Mouse (Mus musculus): Measurements from ENCODE around the gene Ccdc163. TPM values are rescaled to one million over a fixed set of nuclear protein-coding genes. Genes with fewer than 3 reads are reported as not detected.

The Ccdc163 gene
- total and polyA plus RNA-seq, 3 experiments = 15.3 to 27.9 (median 18.1) TPM

DNA sequence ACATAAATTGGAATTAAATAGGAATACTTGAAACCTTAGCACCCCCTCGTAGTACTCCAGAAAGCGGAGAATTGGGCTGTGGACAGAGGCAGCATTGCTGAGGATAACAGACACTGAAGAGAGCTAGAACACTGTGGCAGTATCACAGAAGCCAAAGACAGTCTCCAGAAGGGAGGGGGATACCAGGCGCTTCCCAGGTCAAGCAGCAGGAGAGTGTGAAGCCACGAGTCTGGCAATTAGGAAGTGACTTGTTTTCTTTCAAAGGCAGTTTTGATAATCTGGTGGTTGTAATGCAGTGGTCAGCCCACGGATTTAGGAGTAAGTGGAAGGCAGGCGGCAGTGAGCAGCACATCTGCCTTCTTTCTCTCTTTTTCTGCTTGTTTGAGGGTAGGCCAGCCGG lies 13.9 kb downstream of the Ccdc163 start (continued):
- TF ChIP-seq USF1 (IDR thresholded peaks at IDR 0.05; ENCODE audit: low read depth, low read length) (no peak), NELFE (IDR thresholded peaks at IDR 0.05; ENCODE audit: low read depth, low read length) (no peak), USF2 (conservative IDR thresholded peaks at IDR 0.05; ENCODE audit: low read depth, low read length) (no peak)

DNA sequence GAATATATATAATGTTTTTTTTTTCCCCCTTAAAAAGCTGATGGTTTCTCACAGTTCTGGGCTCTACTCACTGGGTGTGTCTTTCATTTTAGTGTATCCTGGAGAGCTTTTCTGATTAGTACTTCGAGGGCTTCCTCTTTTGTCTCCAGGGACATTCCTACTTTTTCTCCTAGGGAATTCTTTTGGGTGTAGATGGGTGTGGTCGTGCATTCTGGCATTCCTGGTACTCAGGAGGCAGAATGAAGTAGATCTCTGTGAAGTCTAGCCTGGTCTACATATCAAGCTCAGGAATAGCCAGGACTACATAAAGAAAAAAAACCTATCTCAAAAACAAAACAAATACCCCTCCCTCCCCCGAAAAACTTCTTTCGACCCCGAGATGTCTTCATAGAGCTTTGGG lies 17.1 kb downstream of the Ccdc163 start:
- Histone ChIP-seq H3K4me3 (replicated peaks in 1 of 3; ENCODE audit: low read depth in 2 of 3, low read length in 2 of 3, poor library complexity in 1 of 3) (no peak overlapping the region), H3K36me3 (replicated peaks in 1 of 2; ENCODE audit: control insufficient read depth in 1 of 2, insufficient read depth in 1 of 2, low read length in 1 of 2) (peaks cover 0 to 2% of the 10 kb centered on the region in 2 experiments), H3K79me2 (replicated peaks; ENCODE audit: control insufficient read depth, extremely low read depth, insufficient read depth, poor library complexity, severe bottlenecking) (peaks cover 4% of the 10 kb centered on the region; the same call in 1 of the 2 replicates), H3K9me3 (replicated peaks; ENCODE audit: low read length) (no peaks in the 10 kb centered on the region), H3K4me2 (ENCODE audit: insufficient read depth, low read depth, poor library complexity, severe bottlenecking) (no peak overlapping the region), H3K27me3 (replicated peaks) (no peaks in the 10 kb centered on the region), H3K9ac (ENCODE audit: insufficient read depth, low read depth) (no peak overlapping the region), H3K27ac (ENCODE audit: insufficient read depth, low read depth) (no peak overlapping the region), H3K4me1 (ENCODE audit: control insufficient read depth in 1 of 2, insufficient read depth in 2 of 2) (peaks cover 5 to 18% of the 10 kb centered on the region in 2 experiments)
- dilution Hi-C loops (cut with MboI; ENCODE audit: extremely low pct_ligation_motif_present, extremely low pct_unique_long_range_greater_than_20kb, low sequenced_read_pairs) = no loop called here
- in situ Hi-C loops (cut with MboI; ENCODE audit: low pct_ligation_motif_present, low pct_unique_long_range_greater_than_20kb, low sequenced_read_pairs) = no loop called here
- no peak for DNase-seq (ENCODE audit: extremely low read depth)
- TF ChIP-seq ZNF384 (IDR thresholded peaks at IDR 0.05; ENCODE audit: low read depth, low read length) (no peak), POLR2AphosphoS2 (IDR thresholded peaks at IDR 0.05; ENCODE audit: low read depth, low read length) (no peak), BHLHE40 (IDR thresholded peaks at IDR 0.05; ENCODE audit: low read depth, low read length) (no peak)

DNA sequence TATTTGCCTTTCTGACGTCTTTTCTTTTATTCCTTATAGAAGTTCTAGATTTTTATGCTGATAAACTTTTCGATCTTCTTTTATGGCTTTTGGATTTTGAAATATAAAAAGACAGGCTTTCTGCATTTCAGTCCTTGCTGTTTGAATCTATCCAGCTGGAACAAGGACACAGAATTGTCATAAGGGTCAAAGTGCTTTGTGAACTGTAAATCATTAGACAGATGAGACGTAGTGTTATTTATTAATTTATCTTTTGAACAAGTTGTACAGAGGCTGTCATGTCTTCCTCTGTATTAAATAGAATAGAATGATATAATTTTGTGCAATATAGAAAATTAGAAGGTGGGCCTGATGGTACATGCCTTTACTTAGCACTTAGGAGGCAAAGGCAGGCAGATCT lies 19.1 kb downstream of the Ccdc163 start:
- in situ Hi-C loops (cut with MboI; ENCODE audit: low pct_ligation_motif_present, low pct_unique_long_range_greater_than_20kb, low sequenced_read_pairs) (no loop called here), dilution Hi-C loops (cut with MboI; ENCODE audit: extremely low pct_ligation_motif_present, extremely low pct_unique_long_range_greater_than_20kb, low sequenced_read_pairs) (no loop called here)
- Histone ChIP-seq H3K79me2 (replicated peaks; ENCODE audit: control insufficient read depth, extremely low read depth, insufficient read depth, poor library complexity, severe bottlenecking) (peaks cover 4% of the 10 kb centered on the region; the same call in 1 of the 2 replicates), H3K27ac (ENCODE audit: insufficient read depth, low read depth) (no peak overlapping the region), H3K4me2 (ENCODE audit: insufficient read depth, low read depth, poor library complexity, severe bottlenecking) (no peak overlapping the region), H3K9me3 (replicated peaks; ENCODE audit: low read length) (no peaks in the 10 kb centered on the region), H3K9ac (ENCODE audit: insufficient read depth, low read depth) (no peak overlapping the region), H3K4me1 (ENCODE audit: control insufficient read depth in 1 of 2, insufficient read depth in 2 of 2) (peaks cover 3 to 10% of the 10 kb centered on the region in 2 experiments; a peak in 3 of 4 replicates), H3K27me3 (replicated peaks) (no peaks in the 10 kb centered on the region), H3K36me3 (replicated peaks in 1 of 2; ENCODE audit: control insufficient read depth in 1 of 2, insufficient read depth in 1 of 2, low read length in 1 of 2) (peaks cover 0 to 2% of the 10 kb centered on the region in 2 experiments), H3K4me3 (replicated peaks in 1 of 3; ENCODE audit: low read depth in 2 of 3, low read length in 2 of 3, poor library complexity in 1 of 3) (no peak overlapping the region)
- no peak for TF ChIP-seq PAX5 (IDR thresholded peaks at IDR 0.05; ENCODE audit: low read length)
- TF ChIP-seq USF2 (conservative IDR thresholded peaks at IDR 0.05; ENCODE audit: low read depth, low read length) = no peak
- TF ChIP-seq CTCF (conservative IDR thresholded peaks at IDR 0.05 in 1 of 2, IDR thresholded peaks at IDR 0.05 in 1 of 2; ENCODE audit: low read depth in 2 of 2, low read length in 2 of 2) = no peak
- TF ChIP-seq SMC3 (IDR thresholded peaks at IDR 0.05; ENCODE audit: low read depth, low read length) = no peak
- no peak for TF ChIP-seq EP300 (IDR thresholded peaks at IDR 0.05; ENCODE audit: low read length)
- no peak for TF ChIP-seq MEF2A (IDR thresholded peaks at IDR 0.05; ENCODE audit: borderline replicate concordance, low read depth, low read length)
- no peak for TF ChIP-seq MXI1 (IDR thresholded peaks at IDR 0.05; ENCODE audit: low read depth, low read length)
- no peak for TF ChIP-seq MAZ (IDR thresholded peaks at IDR 0.05; ENCODE audit: low read depth, low read length)
- no peak for TF ChIP-seq BHLHE40 (IDR thresholded peaks at IDR 0.05; ENCODE audit: low read depth, low read length)
- no peak for TF ChIP-seq ETS1 (conservative IDR thresholded peaks at IDR 0.05; ENCODE audit: low read depth, low read length)
- no peak for TF ChIP-seq TBP (conservative IDR thresholded peaks at IDR 0.05; ENCODE audit: low read depth, low read length)
- no peak for TF ChIP-seq CHD2 (IDR thresholded peaks at IDR 0.05; ENCODE audit: low read length)
- no peak for TF ChIP-seq NRF1 (IDR thresholded peaks at IDR 0.05; ENCODE audit: low read depth, low read length)
- TF ChIP-seq HCFC1 (IDR thresholded peaks at IDR 0.05; ENCODE audit: low read depth, low read length) = no peak
- TF ChIP-seq ZNF384 (IDR thresholded peaks at IDR 0.05; ENCODE audit: low read depth, low read length) = no peak
- TF ChIP-seq ZMIZ1 (IDR thresholded peaks at IDR 0.05; ENCODE audit: low read depth, low read length) = no peak
- no peak for TF ChIP-seq MAFK (IDR thresholded peaks at IDR 0.05; ENCODE audit: insufficient replicate concordance, low read length)
- no peak for TF ChIP-seq TCF12 (IDR thresholded peaks at IDR 0.05; ENCODE audit: low read depth, low read length)
- DNase-seq (ENCODE audit: extremely low read depth) = no peak
